Mouse (Mus musculus) neutrophil, adult 65 days (primary cell): Measurements from ENCODE around the gene Cnih1. TPM values are rescaled to one million over a fixed set of nuclear protein-coding genes. Genes with fewer than 3 reads are reported as not detected.

ENCODE experiments used
- total RNA-seq: library from RNA; stranded (reverse); gene quantifications from 2 replicates; pipeline ENCODE4 v1.2.4, GENCODE M21; 2023

Gene Cnih1
- 20.4 and 20.6 TPM in 2 replicates for total RNA-seq

DNA sequence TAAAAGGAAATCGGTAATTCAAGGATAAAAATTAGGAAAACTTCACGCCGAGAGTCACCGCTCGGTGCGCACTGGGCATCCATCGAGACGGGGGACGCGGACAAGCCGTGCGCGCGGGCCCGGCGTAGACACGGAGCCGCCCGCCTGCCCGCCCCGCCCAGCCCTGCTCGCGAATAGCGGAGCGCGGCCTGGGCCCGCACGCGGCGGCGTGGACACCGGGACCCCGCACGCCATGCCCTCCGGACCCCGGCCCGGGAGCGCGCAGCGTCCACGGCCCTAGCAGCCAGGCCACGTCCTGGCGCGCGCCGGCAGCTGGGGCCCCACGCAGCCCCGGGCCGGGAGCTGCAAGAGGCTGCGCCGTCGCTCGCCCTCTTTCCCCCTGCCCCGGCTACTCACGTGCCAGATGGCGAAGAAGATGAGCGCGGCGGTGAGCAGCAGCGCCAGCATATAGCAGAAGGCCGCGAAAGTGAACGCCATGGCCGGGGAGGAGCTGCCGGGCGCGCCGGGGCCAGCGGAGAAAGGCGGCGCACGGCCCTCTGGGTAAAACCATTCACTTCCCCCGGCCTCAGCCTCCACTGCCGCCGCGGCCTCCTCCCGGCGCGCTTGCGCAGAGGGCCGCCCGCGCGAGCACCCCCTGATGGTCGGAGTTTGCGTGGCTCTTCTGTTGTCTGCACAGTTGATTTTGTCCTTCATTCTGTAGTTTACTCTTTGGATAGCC, at the start of gene Cnih1:
TSS of gene Cnih1 (minus strand) at position 625 of the 718 bp plus-strand sequence.

DNA sequence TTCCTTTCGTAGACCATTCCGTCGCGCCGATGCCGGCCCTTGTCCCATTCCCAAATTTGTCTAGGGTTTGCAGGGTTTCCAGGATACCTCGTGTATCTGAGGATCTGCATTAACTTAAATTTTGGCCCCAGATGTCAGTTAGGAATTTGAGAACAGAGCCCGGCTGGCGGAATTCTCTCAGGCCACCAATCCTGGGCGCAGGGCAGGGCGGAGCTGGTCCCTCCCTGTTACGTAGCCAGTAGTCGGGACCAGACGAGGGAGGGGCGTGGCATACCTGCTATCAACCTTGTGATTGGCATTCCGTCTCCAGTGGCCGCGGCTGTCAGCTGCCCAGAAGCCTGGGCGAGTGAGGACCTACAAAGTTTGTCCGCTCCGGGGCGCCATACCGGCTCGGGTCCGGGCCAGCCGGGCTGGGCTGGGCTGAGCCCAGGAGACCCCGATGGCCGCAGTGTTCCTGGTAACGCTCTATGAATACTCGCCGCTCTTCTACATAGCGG, 43.7 kb upstream of the Cnih1 start, which contains the start of gene Cgrrf1:
TSS of gene Cgrrf1 (plus strand) at position 289 of the 497 bp plus-strand sequence.

DNA sequence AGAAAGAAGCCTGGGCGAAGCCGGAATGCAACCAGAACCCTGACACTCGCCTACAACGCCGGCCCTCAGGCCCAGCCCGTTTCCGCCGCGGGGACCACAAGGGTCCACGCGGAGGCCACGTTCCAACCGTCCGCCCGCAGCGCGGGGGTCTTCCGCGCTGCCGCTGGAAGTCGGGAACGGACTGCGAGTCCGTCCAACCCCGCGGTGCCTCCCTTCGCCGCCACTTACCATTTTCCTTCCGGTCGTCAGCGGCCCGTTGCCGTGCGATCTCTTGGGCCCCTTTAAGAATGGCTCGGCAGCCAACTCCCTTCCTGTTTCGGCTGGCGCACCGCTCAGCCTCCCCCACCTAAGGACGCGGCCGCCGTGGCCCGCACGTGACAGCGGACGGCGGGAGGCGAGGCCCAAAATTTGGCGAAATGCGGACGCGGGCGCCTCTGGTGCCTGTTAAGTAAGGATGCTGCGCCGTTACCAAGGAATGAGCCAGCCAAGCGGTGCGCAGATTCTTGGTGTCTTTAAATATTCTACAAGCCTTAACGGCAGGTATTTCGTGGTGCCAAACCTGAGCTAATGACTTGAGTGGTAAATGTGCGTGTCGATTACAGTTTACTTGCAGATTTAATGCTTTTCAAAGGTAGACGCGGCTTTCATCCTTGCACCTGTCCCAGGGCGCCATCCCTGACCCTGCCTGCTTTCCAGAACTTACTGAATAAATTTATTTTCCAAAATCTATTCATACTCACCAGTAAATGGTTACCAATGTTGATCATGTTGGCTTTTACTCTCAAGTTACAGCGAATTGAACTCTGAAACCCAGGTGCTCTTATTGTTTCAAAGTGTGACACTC, 33.9 kb upstream of the Cnih1 start, which contains the start of gene Gmfb:
TSS of gene Gmfb (minus strand) at position 370 of the 844 bp plus-strand sequence.

DNA sequence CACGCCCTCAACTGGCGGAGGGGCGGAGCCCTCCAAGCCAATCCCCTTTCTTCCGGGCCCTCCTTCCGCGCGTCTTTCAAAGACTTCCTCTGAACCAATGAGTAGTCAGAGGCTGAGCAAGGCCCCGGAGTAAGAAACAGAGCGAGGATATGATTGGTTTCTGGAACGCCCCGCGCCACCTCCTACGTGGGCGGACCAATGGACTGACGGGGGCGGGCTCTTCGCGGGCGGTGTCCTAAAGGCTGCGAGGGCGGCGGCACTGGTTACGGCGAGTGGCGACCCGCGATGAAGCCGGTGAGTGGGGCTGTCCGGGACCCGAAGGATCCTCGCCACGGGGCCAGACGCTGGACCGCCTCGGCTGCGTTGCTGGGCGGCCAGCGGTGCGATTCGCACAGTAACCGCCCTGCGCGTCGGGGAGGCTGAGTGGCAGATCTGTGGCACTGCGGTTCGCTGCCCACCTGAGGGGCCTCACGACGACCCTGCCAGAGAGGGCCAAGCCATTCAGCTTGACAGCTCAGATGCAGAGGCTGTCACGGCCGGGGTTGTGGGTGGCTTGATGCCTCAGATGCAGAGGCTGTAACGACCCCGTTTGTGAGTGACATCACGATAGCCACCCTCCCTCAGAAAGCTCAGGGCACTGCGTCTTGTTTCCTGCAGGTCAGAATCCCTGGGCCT, 27.7 kb downstream of the Cnih1 start, which contains the start of gene Cdkn3:
TSS of gene Cdkn3 (plus strand) at position 187 of the 675 bp plus-strand sequence.

Other genes starting within 250 kb of the Cnih1 start
- gene Cdkn3, start 27.9 kb downstream of the Cnih1 start, total RNA-seq: 29.7 and 35.2 TPM in 2 replicates
- gene Gmfb, start 33.8 kb upstream of the Cnih1 start, total RNA-seq: 94.4 and 122 TPM in 2 replicates
- 32.6 and 34.1 TPM in 2 replicates for gene Cgrrf1, start 43.7 kb upstream of the Cnih1 start, total RNA-seq
- 0.19 and 1.2 TPM in 2 replicates for gene Samd4, start 94.4 kb upstream of the Cnih1 start, total RNA-seq